Mouse (Mus musculus): ENCODE data around the gene Itga2. TPM values are rescaled to one million over a fixed set of nuclear protein-coding genes. Genes with fewer than 3 reads are reported as not detected.

Itga2 gene
- under 1 TPM in 1 of 2 experiments, not detected in 1; 0.05 TPM for total RNA-seq (2021)
- long read RNA-seq, experiment 1: 0 reads
- long read RNA-seq, experiment 2: 0 reads

GRCm38 (mm10) chr13:114931775-114932294 is at the start of gene Itga2:
Gene Itga2, minus strand, starts transcription at chr13:114932100.
- intact Hi-C loops (cut with DNase I): no loop called here
- peak; percentile 42 for TF ChIP-seq CTCF (IDR thresholded peaks at IDR 0.05)
- no peak within 1 kb of the TSS for H3K27ac ChIP-seq
- peak within 1 kb of the TSS; percentile 25 for H3K4me3 ChIP-seq
- DNase-seq (ENCODE audit: extremely low spot score in 1 of 2, low spot score in 2 of 2): peak; percentile 13 to 16

- no peak for DNase-seq (ENCODE audit: extremely low spot score in 1 of 2, low spot score in 2 of 2)
- Histone ChIP-seq H3K27ac (no peak overlapping the region), H3K4me3 (no peak overlapping the region)
- TF ChIP-seq CTCF (IDR thresholded peaks at IDR 0.05): peak; percentile 40
- intact Hi-C loops (cut with DNase I): loop anchor here (5.0 kb wide), 1 partner anchor 241 kb away; no protein-coding TSS in a partner anchor
Measured at GRCm38 (mm10) chr13:114980831-114981419, 49.0 kb upstream of the Itga2 start.

- DNase-seq (ENCODE audit: extremely low spot score in 1 of 2, low spot score in 2 of 2): no peak
- intact Hi-C loops (cut with DNase I): no loop called here
- no peak for TF ChIP-seq CTCF (IDR thresholded peaks at IDR 0.05)
- H3K27ac ChIP-seq: no peak overlapping the region
- H3K4me3 ChIP-seq: no peak overlapping the region
Measured at GRCm38 (mm10) chr13:114974484-114975042, 42.7 kb upstream of the Itga2 start.

- Histone ChIP-seq H3K4me3 (no peak overlapping the region), H3K27ac (no peak overlapping the region)
- intact Hi-C loops (cut with DNase I): no loop called here
- DNase-seq (ENCODE audit: extremely low spot score in 1 of 2, low spot score in 2 of 2): no peak
- no peak for TF ChIP-seq CTCF (IDR thresholded peaks at IDR 0.05)
Measured at GRCm38 (mm10) chr13:114971905-114972304, 40.0 kb upstream of the Itga2 start.

- intact Hi-C loops (cut with DNase I): loop anchor here (1.0 to 10.0 kb wide), 2 partner anchors 133 to 1089 kb away; no protein-coding TSS in a partner anchor
- TF ChIP-seq CTCF (IDR thresholded peaks at IDR 0.05): peak; percentile 94
- peak; percentile 79 to 87 for DNase-seq (ENCODE audit: extremely low spot score in 1 of 2, low spot score in 2 of 2)
- no peak overlapping the region for H3K27ac ChIP-seq
- no peak overlapping the region for H3K4me3 ChIP-seq
Measured at GRCm38 (mm10) chr13:114964233-114964632, 32.3 kb upstream of the Itga2 start.

GRCm38 (mm10) chr13:114954516-114954915 is 22.6 kb upstream of the Itga2 start:
- TF ChIP-seq CTCF (IDR thresholded peaks at IDR 0.05): no peak
- intact Hi-C loops (cut with DNase I): no loop called here
- Histone ChIP-seq H3K4me3 (no peak overlapping the region), H3K27ac (no peak overlapping the region)
- no peak for DNase-seq (ENCODE audit: extremely low spot score in 1 of 2, low spot score in 2 of 2)

GRCm38 (mm10) chr13:114933541-114933940 is 1.6 kb upstream of the Itga2 start:
- no peak for DNase-seq (ENCODE audit: extremely low spot score in 1 of 2, low spot score in 2 of 2)
- no peak for TF ChIP-seq CTCF (IDR thresholded peaks at IDR 0.05)
- H3K4me3 ChIP-seq: no peak overlapping the region
- intact Hi-C loops (cut with DNase I): no loop called here
- no peak overlapping the region for H3K27ac ChIP-seq

- DNase-seq (ENCODE audit: extremely low spot score in 1 of 2, low spot score in 2 of 2): peak; percentile 11 to 12
- TF ChIP-seq CTCF (IDR thresholded peaks at IDR 0.05): no peak
- intact Hi-C loops (cut with DNase I): no loop called here
- Histone ChIP-seq H3K27ac (no peak overlapping the region), H3K4me3 (no peak overlapping the region)
Measured at GRCm38 (mm10) chr13:114930996-114931649, 777 bp downstream of the Itga2 start.

GRCm38 (mm10) chr13:114924785-114925184 is 7.1 kb downstream of the Itga2 start:
- DNase-seq (ENCODE audit: extremely low spot score in 1 of 2, low spot score in 2 of 2): no peak
- Histone ChIP-seq H3K4me3 (no peak overlapping the region), H3K27ac (no peak overlapping the region)
- intact Hi-C loops (cut with DNase I): no loop called here
- TF ChIP-seq CTCF (IDR thresholded peaks at IDR 0.05): no peak

- no peak for DNase-seq (ENCODE audit: extremely low spot score in 1 of 2, low spot score in 2 of 2)
- TF ChIP-seq CTCF (IDR thresholded peaks at IDR 0.05): no peak
- H3K27ac ChIP-seq: no peak overlapping the region
- no peak overlapping the region for H3K4me3 ChIP-seq
- intact Hi-C loops (cut with DNase I): no loop called here
Measured at GRCm38 (mm10) chr13:114923331-114923730, 8.6 kb downstream of the Itga2 start.

- TF ChIP-seq CTCF (IDR thresholded peaks at IDR 0.05): no peak
- no peak for DNase-seq (ENCODE audit: extremely low spot score in 1 of 2, low spot score in 2 of 2)
- intact Hi-C loops (cut with DNase I): no loop called here
- Histone ChIP-seq H3K27ac (no peak overlapping the region), H3K4me3 (no peak overlapping the region)
Measured at GRCm38 (mm10) chr13:114915767-114916166, 16.1 kb downstream of the Itga2 start.

- Histone ChIP-seq H3K4me3 (no peak overlapping the region), H3K27ac (no peak overlapping the region)
- no peak for DNase-seq (ENCODE audit: extremely low spot score in 1 of 2, low spot score in 2 of 2)
- no peak for TF ChIP-seq CTCF (IDR thresholded peaks at IDR 0.05)
- intact Hi-C loops (cut with DNase I): no loop called here
Measured at GRCm38 (mm10) chr13:114914963-114915362, 16.9 kb downstream of the Itga2 start.
